Mouse (Mus musculus) adrenal gland, adult 18-20 months (tissue): Measurements from ENCODE around the gene H2-DMb2. TPM values are rescaled to one million over a fixed set of nuclear protein-coding genes. Genes with fewer than 3 reads are reported as not detected.

Experiments
- DNase-seq, 2 experiments: peaks; one replicate each; pipeline ENCODE4 v3.0.0; 2021 to 2022; ENCODE audit warnings: low spot score in 2 of 2
- total RNA-seq, 2 experiments: library from RNA; stranded (reverse); gene quantifications; 1 replicate in 1 of 2; 2 replicates in 1 of 2; pipeline ENCODE4 v1.2.3; 2021

The H2-DMb2 gene
- total RNA-seq, 2 experiments from 2014 or later: 2.0 to 3.8 TPM

- DNase-seq: peak; percentile 43 to 49
Measured at GRCm38 (mm10) chr17:34118113-34118872, 24.8 kb upstream of the H2-DMb2 start.

GRCm38 (mm10) chr17:34118873-34119248 lies 24.2 kb upstream of the H2-DMb2 start:
- DNase-seq: no peak

GRCm38 (mm10) chr17:34119249-34120179 lies 23.6 kb upstream of the H2-DMb2 start, which contains the start of gene H2-DMa:
H2-DMa (plus strand) TSS chr17:34119541.
- DNase-seq: peak; percentile 99 to 100

GRCm38 (mm10) chr17:34120180-34120723 lies 22.9 kb upstream of the H2-DMb2 start:
- peak; percentile 82 to 83 for DNase-seq

- peak; percentile 82 to 86 for DNase-seq
Measured at GRCm38 (mm10) chr17:34120814-34121171, 22.3 kb upstream of the H2-DMb2 start.

- DNase-seq: peak; percentile 82 to 85
Measured at GRCm38 (mm10) chr17:34121172-34121878, 21.8 kb upstream of the H2-DMb2 start.

GRCm38 (mm10) chr17:34121879-34122187 lies 21.3 kb upstream of the H2-DMb2 start:
- DNase-seq: peak in 1 of 2 experiments; percentile 66

GRCm38 (mm10) chr17:34122188-34122984 lies 20.7 kb upstream of the H2-DMb2 start, which contains the start of gene Brd2:
Brd2 (minus strand) TSS chr17:34122634.
- DNase-seq: peak; percentile 96 to 99

- DNase-seq: no peak
Measured at GRCm38 (mm10) chr17:34123111-34123510, 20.0 kb upstream of the H2-DMb2 start.

- DNase-seq: no peak
Measured at GRCm38 (mm10) chr17:34123518-34123917, 19.6 kb upstream of the H2-DMb2 start.

GRCm38 (mm10) chr17:34124649-34125048 lies 18.5 kb upstream of the H2-DMb2 start:
- DNase-seq: no peak

- no peak for DNase-seq
Measured at GRCm38 (mm10) chr17:34126826-34127420, 16.2 kb upstream of the H2-DMb2 start.

GRCm38 (mm10) chr17:34127475-34127874 lies 15.6 kb upstream of the H2-DMb2 start:
- peak in 1 of 2 experiments; percentile 46 for DNase-seq

GRCm38 (mm10) chr17:34128264-34128937 lies 14.7 kb upstream of the H2-DMb2 start:
- no peak for DNase-seq

GRCm38 (mm10) chr17:34128944-34129791 lies 13.9 kb upstream of the H2-DMb2 start:
- DNase-seq: no peak

GRCm38 (mm10) chr17:34130073-34130947 lies 12.8 kb upstream of the H2-DMb2 start:
- DNase-seq: no peak

- no peak for DNase-seq
Measured at GRCm38 (mm10) chr17:34131911-34132310, 11.2 kb upstream of the H2-DMb2 start.
